18 mouse cellular contexts compared by ENCODE assay signal in genomic region chr4:136760882-136761281, GRCm38 (mm10).
DNase-seq lines count a peak whose midpoint lies in the region; ATAC-seq and TF ChIP-seq lines count a peak whose summit lies in the region.
"Had no signal": no experiment of that assay in that cellular context is flagged by ENCODE, and none has a peak within 500 bp of the region (broad histone marks: within the 10 kb centered on the region; RNA-seq: fewer than 3 reads in every experiment).

No protein-coding gene starts in this region.

- H3K27me3 ChIP-seq in midbrain, embryonic 12.5 days: peaks cover 25% of the 10 kb centered on the region
- H3K27me3 ChIP-seq in midbrain, embryonic 15.5 days (replicated peaks): no peaks in the 10 kb centered on the region
- peaks cover 25% of the 10 kb centered on the region; the same call in 1 of the 2 replicates for H3K27me3 ChIP-seq in limb, embryonic 10.5 days (ENCODE audit: low read depth, poor library complexity, severe bottlenecking)
- 0 out of 2 replicates have a peak, but pooled peaks cover under 1% of the 10 kb centered on the region for H3K27me3 ChIP-seq in lung, postnatal 0 days (replicated peaks; ENCODE audit: insufficient read depth, low read length)
- H3K27me3 ChIP-seq: neural tube, embryonic 12.5 days had no signal

- no peak overlapping the region for H3K4me2 ChIP-seq in midbrain, embryonic 12.5 days (replicated peaks)
- no peak overlapping the region for H3K4me2 ChIP-seq in midbrain, embryonic 15.5 days
- H3K4me2 ChIP-seq in lung, postnatal 0 days (replicated peaks; ENCODE audit: low read depth, low read length): no peak overlapping the region
- H3K4me2 ChIP-seq: neural tube, embryonic 12.5 days had no signal

- no peak for TF ChIP-seq CTCF in lung, postnatal 0 days (IDR thresholded peaks at IDR 0.05)

- 72% methylated on average over 11 of the region's 11 CpGs for WGBS in midbrain, embryonic 12.5 days
- WGBS in midbrain, embryonic 15.5 days: 62% methylated on average over 11 of the region's 11 CpGs
- WGBS in limb, embryonic 10.5 days: 29% methylated on average over 11 of the region's 11 CpGs
- WGBS in lung, postnatal 0 days: 43% methylated on average over 11 of the region's 11 CpGs

- peak; percentile 27 for DNase-seq in embryo, embryonic 11 days
- DNase-seq in embryo, embryonic 10 days (ENCODE audit: low spot score): no peak
- peak; percentile 62 for DNase-seq in limb, embryonic 10.5 days (ENCODE audit: low spot score)
- no peak for DNase-seq in cerebellum, postnatal 14 days
- no peak for DNase-seq in gastrocnemius, adult 18-20 months (ENCODE audit: low spot score)
- no peak for DNase-seq in lung, postnatal 0 days (ENCODE audit: low spot score)
- DNase-seq: adrenal gland, postnatal 14 days; cerebellum, adult 2 months; heart, postnatal 4 days; kidney, adult 9 months; kidney, postnatal 36 days; lung, adult 18-20 months; lung, postnatal 4 days; thymus, adult 2 months had no signal

- ATAC-seq in midbrain, embryonic 12.5 days (ENCODE audit: low FRiP score, low read depth): no peak
- ATAC-seq in midbrain, embryonic 15.5 days (replicated peaks): no peak
- no peak for ATAC-seq in lung, postnatal 0 days

- peaks cover 7% of the 10 kb centered on the region for H3K36me3 ChIP-seq in midbrain, embryonic 12.5 days
- no peaks in the 10 kb centered on the region for H3K36me3 ChIP-seq in midbrain, embryonic 15.5 days (replicated peaks)
- H3K36me3 ChIP-seq in limb, embryonic 10.5 days: peaks cover 12% of the 10 kb centered on the region
- H3K36me3 ChIP-seq in lung, postnatal 0 days (ENCODE audit: insufficient read depth, low read length): no peaks in the 10 kb centered on the region

- TF ChIP-seq EP300 in lung, postnatal 0 days (IDR thresholded peaks at IDR 0.05): no peak

- H3K27ac ChIP-seq in midbrain, embryonic 12.5 days (replicated peaks): peak overlapping the region; percentile 87; the same call in 1 of the 2 replicates
- H3K27ac ChIP-seq in midbrain, embryonic 15.5 days: no peak overlapping the region
- peak overlapping the region; percentile 47 for H3K27ac ChIP-seq in limb, embryonic 10.5 days
- H3K27ac ChIP-seq in lung, postnatal 0 days (ENCODE audit: low read length): no peak overlapping the region
- H3K27ac ChIP-seq: neural tube, embryonic 12.5 days had no signal

- no peaks in the 10 kb centered on the region for H3K9me3 ChIP-seq in midbrain, embryonic 12.5 days
- H3K9me3 ChIP-seq in midbrain, embryonic 15.5 days: no peaks in the 10 kb centered on the region
- no peaks in the 10 kb centered on the region for H3K9me3 ChIP-seq in limb, embryonic 10.5 days (replicated peaks)
- H3K9me3 ChIP-seq in lung, postnatal 0 days (ENCODE audit: low read length): no peaks in the 10 kb centered on the region
- H3K9me3 ChIP-seq: neural tube, embryonic 12.5 days had no signal

- no peak overlapping the region for H3K4me3 ChIP-seq in midbrain, embryonic 12.5 days
- H3K4me3 ChIP-seq in midbrain, embryonic 15.5 days: no peak overlapping the region
- H3K4me3 ChIP-seq in limb, embryonic 10.5 days: no peak overlapping the region
- H3K4me3 ChIP-seq in lung, postnatal 0 days (ENCODE audit: low read depth, low read length): no peak overlapping the region
- H3K4me3 ChIP-seq: erythroblast, embryonic 14.5 days; neural tube, embryonic 12.5 days had no signal

- no peak overlapping the region for H3K9ac ChIP-seq in midbrain, embryonic 12.5 days (replicated peaks)
- H3K9ac ChIP-seq in midbrain, embryonic 15.5 days: no peak overlapping the region
- no peak overlapping the region for H3K9ac ChIP-seq in lung, postnatal 0 days (replicated peaks; ENCODE audit: low read depth)
- H3K9ac ChIP-seq: neural tube, embryonic 12.5 days had no signal

- peaks cover 82% of the 10 kb centered on the region for H3K4me1 ChIP-seq in midbrain, embryonic 12.5 days
- peaks cover 59% of the 10 kb centered on the region for H3K4me1 ChIP-seq in midbrain, embryonic 15.5 days
- peaks cover 84% of the 10 kb centered on the region for H3K4me1 ChIP-seq in limb, embryonic 10.5 days
- H3K4me1 ChIP-seq in lung, postnatal 0 days (ENCODE audit: insufficient read depth, low read depth, low read length): no peaks in the 10 kb centered on the region

Comparison
In these comparisons a context has a peak if more than half of its experiments do, and no peak if none do; other contexts are left out.
1. DNase-seq: peak in embryo, embryonic 11 days (single experiment) and limb, embryonic 10.5 days (single experiment); none in embryo, embryonic 10 days (single experiment), cerebellum, postnatal 14 days (0 of 2), gastrocnemius, adult 18-20 months (single experiment) and lung, postnatal 0 days (single experiment).
2. H3K27ac ChIP-seq: peak in midbrain, embryonic 12.5 days (single experiment) and limb, embryonic 10.5 days (single experiment); none in midbrain, embryonic 15.5 days (single experiment) and lung, postnatal 0 days (single experiment).